Mouse (Mus musculus) embryonic facial prominence, embryonic 14.5 days (tissue): ENCODE results near the gene Shbg. TPM values are rescaled to one million over a fixed set of nuclear protein-coding genes. Genes with fewer than 3 reads are reported as not detected.

Source experiments
- ATAC-seq: fragments of 200-750 bp; cut with Nextera tagmentation; 2 replicates; pipeline ENCODE4 v1.8.0; 2017; ENCODE audit warnings: low read depth, moderate number of reproducible peaks, moderate TSS enrichment
- DNase-seq: peaks from one replicate; pipeline ENCODE4 v3.0.0-alpha.2; 2015; ENCODE audit warnings: low spot score
- H3K27ac ChIP-seq: fragments of 300-500 bp; sonication (generic); replicated peaks from 2 replicates; pipeline ENCODE4 v1.5.1; 2014; ENCODE audit warnings: low read depth, mild to moderate bottlenecking, low read length, moderate library complexity
- H3K27me3 ChIP-seq: fragments of 300-500 bp; sonication (generic); replicated peaks from 2 replicates; pipeline ENCODE4 v1.6.1; 2014; ENCODE audit warnings: low read length; ENCODE audit not compliant: control insufficient read depth, insufficient read depth
- H3K36me3 ChIP-seq: fragments of 300-500 bp; sonication (generic); 2 replicates; pipeline ENCODE4 v1.6.1; 2014; ENCODE audit warnings: low read length, mixed read lengths; ENCODE audit not compliant: control insufficient read depth, insufficient read depth
- H3K4me1 ChIP-seq: fragments of 300-500 bp; sonication (generic); 2 replicates; pipeline ENCODE4 v1.6.1; 2014; ENCODE audit warnings: antibody characterized with exemption, low read length; ENCODE audit not compliant: control insufficient read depth, insufficient read depth
- H3K4me2 ChIP-seq: fragments of 300-500 bp; sonication (generic); 2 replicates; pipeline ENCODE4 v1.6.1; 2014; ENCODE audit warnings: low read depth, mild to moderate bottlenecking, low read length, moderate library complexity, mixed read lengths
- H3K4me3 ChIP-seq: fragments of 300-500 bp; sonication (generic); 2 replicates; pipeline ENCODE4 v1.5.1; 2014; ENCODE audit warnings: low read depth, mild to moderate bottlenecking, low read length
- H3K9ac ChIP-seq: fragments of 300-500 bp; sonication (generic); 2 replicates; pipeline ENCODE4 v1.6.1; 2014; ENCODE audit warnings: low read depth, mild to moderate bottlenecking, low read length, moderate library complexity, mixed read lengths
- H3K9me3 ChIP-seq: fragments of 300-500 bp; sonication (generic); 2 replicates; pipeline ENCODE4 v1.6.1; 2016; ENCODE audit warnings: low read length; ENCODE audit not compliant: control insufficient read depth
- WGBS: fragments of 180-500 bp; shearing (Covaris S2); extraction: QIAGEN DNeasy Blood & Tissue Kit; methylation state at CpG from one replicate; pipeline ENCODE4 v1.1.7; 2014; 5-methylcytosine and 5-hydroxymethylcytosine counted together
- polyA plus RNA-seq: library from polyadenylated mRNA; unstranded; fragments of >200 nt; fragmentation: Nextera tagmentation; extraction: Ambion mirVana; gene quantifications from 2 replicates; pipeline ENCODE4 v1.2.1, GENCODE M21; 2014

The Shbg gene
- polyA plus RNA-seq: not detected in 2 replicates

DNA sequence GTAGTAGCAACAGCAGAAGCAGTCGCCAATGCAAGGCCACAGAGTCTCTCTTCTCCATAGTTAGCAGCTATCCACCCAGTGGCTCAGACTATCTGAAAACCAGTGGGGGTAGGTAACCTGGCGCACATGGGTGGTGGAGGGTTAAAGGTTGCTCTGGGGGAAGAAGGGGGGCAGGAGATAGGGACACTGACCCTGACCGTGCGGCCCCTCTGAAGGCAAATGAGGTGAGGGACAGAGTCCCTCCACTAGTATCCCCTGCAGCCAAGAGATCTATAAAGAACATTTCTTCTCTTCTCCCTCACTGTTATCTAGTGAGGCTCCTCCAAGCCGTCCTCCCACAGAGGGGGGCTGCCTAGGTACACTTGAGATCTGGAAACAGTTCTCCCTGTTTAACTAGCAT lies at the start of gene Shbg:
Shbg (minus strand) TSS at position 101 of the 400 bp plus-strand sequence.
- Histone ChIP-seq H3K27ac (no peak within 1 kb of the TSS), H3K4me1 (peaks cover 5% of the 10 kb centered on the region), H3K4me3 (no peak within 1 kb of the TSS), H3K36me3 (no peaks in the 10 kb centered on the region), H3K9ac (0 out of 2 replicates have a peak within 1 kb of the TSS, but pooled peaks have one; percentile 28), H3K9me3 (no peaks in the 10 kb centered on the region), H3K27me3 (no peaks in the 10 kb centered on the region), H3K4me2 (no peak within 1 kb of the TSS)
- DNase-seq: no peak
- WGBS: 61% methylated on average over 4 of the region's 5 CpGs
- no peak for ATAC-seq

DNA sequence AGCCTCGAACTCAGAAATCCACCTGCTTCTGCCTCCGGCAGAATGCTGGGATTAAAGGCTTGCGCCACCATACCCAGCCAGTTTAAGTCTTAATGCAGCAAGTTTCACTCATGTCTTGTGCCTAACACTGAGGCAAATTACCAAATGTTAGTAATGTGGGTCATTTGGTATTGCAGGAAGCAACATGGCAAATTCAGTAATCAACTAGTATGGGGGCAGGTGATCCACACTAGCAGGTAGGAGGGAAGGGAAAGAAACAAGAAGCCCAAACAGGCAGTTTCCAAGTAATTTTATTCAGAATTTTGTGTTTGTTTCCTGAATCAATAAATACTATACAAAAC lies 48.9 kb upstream of the Shbg start:
- ATAC-seq (no peak), DNase-seq (no peak)
- Histone ChIP-seq H3K36me3 (peaks cover 71% of the 10 kb centered on the region), H3K27ac (no peak overlapping the region), H3K9ac (no peak overlapping the region), H3K27me3 (no peaks in the 10 kb centered on the region), H3K4me3 (no peak overlapping the region), H3K4me2 (no peak overlapping the region), H3K9me3 (no peaks in the 10 kb centered on the region), H3K4me1 (peaks cover 16% of the 10 kb centered on the region)
- WGBS: 86% methylated on average over 3 of the region's 3 CpGs

- Histone ChIP-seq H3K4me1 (peaks cover 16% of the 10 kb centered on the region), H3K4me2 (no peak within 1 kb of the TSS), H3K9me3 (no peaks in the 10 kb centered on the region), H3K27ac (peak within 1 kb of the TSS; percentile 50), H3K4me3 (no peak within 1 kb of the TSS), H3K9ac (0 out of 2 replicates have a peak within 1 kb of the TSS, but pooled peaks have one; percentile 8), H3K27me3 (no peaks in the 10 kb centered on the region), H3K36me3 (peaks cover 71% of the 10 kb centered on the region)
- WGBS: 35% methylated on average over 7 of the region's 7 CpGs
- DNase-seq (peak; percentile 72), ATAC-seq (no peak)
Measured at GRCm38 (mm10) chr11:69665961-69666664, 48.4 kb upstream of the Shbg start, which contains the start of gene Cd68. Cd68 (minus strand) TSS chr11:69666153.

DNA sequence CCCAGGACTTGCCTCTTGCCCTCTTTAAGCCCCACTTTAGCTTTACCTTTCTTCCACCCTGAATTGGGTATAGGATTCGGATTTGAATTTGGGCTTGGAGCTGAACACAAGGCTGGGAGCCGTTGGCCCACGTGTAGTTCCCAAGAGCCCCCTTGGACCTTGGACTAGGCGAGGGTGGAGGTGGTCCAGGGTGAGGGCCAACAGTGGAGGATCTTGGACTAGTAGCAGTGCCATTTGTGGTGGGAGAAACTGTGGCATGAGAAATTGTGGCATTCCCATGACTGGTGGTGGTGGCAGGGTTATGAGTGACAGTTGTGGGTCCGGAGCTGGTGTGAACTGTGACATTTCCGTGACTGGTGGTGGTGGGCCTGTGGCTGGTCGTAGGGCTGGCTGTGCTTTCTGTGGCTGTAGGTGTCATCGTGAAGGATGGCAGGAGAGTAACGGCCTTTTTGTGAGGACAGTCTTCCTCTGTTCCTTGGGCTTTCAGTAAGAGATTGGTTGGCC lies 47.8 kb upstream of the Shbg start:
- H3K9me3 ChIP-seq: no peaks in the 10 kb centered on the region
- no peak overlapping the region for H3K4me2 ChIP-seq
- peaks cover 66% of the 10 kb centered on the region for H3K36me3 ChIP-seq
- H3K9ac ChIP-seq: no peak overlapping the region
- ATAC-seq (no peak), DNase-seq (no peak)
- peaks cover 16% of the 10 kb centered on the region for H3K4me1 ChIP-seq
- H3K27ac ChIP-seq: peak overlapping the region; percentile 50
- no peak overlapping the region for H3K4me3 ChIP-seq
- H3K27me3 ChIP-seq: no peaks in the 10 kb centered on the region
- WGBS: 79% methylated on average over 9 of the region's 9 CpGs

GRCm38 (mm10) chr11:69664841-69665240 lies 47.1 kb upstream of the Shbg start:
- Histone ChIP-seq H3K9ac (0 out of 2 replicates have a peak overlapping the region, but pooled peaks have one; percentile 8), H3K4me3 (no peak overlapping the region), H3K9me3 (no peaks in the 10 kb centered on the region), H3K27ac (no peak overlapping the region), H3K4me1 (peaks cover 13% of the 10 kb centered on the region), H3K36me3 (peaks cover 64% of the 10 kb centered on the region), H3K4me2 (no peak overlapping the region), H3K27me3 (no peaks in the 10 kb centered on the region)
- WGBS: 92% methylated on average over 7 of the region's 7 CpGs
- ATAC-seq (no peak), DNase-seq (no peak)

DNA sequence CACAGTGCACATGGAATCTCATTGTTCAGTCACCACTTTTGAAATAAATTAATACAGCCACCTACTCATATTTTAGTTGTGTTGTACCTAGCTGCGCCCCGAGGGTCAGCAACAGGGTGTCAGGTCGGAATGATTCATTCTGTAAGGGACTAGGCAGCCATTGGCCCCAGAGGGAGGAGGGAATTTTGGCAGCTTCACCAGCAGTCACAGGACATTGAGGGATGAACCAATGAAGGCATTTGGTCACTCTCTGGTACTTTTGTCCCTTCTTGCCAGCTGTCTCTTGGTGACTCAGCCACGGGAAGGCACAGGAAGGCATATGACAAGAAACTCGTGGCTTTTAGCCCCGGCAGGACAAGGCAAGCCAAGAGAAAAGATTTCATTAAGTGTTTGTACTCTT lies 46.1 kb upstream of the Shbg start:
- 87% methylated on average over 6 of the region's 6 CpGs for WGBS
- DNase-seq (no peak), ATAC-seq (no peak)
- Histone ChIP-seq H3K27me3 (no peaks in the 10 kb centered on the region), H3K9ac (0 out of 2 replicates have a peak overlapping the region, but pooled peaks have one; percentile 6), H3K4me2 (no peak overlapping the region), H3K9me3 (no peaks in the 10 kb centered on the region), H3K36me3 (peaks cover 60% of the 10 kb centered on the region), H3K4me1 (peaks cover 7% of the 10 kb centered on the region), H3K4me3 (no peak overlapping the region), H3K27ac (peak overlapping the region; percentile 93)

DNA sequence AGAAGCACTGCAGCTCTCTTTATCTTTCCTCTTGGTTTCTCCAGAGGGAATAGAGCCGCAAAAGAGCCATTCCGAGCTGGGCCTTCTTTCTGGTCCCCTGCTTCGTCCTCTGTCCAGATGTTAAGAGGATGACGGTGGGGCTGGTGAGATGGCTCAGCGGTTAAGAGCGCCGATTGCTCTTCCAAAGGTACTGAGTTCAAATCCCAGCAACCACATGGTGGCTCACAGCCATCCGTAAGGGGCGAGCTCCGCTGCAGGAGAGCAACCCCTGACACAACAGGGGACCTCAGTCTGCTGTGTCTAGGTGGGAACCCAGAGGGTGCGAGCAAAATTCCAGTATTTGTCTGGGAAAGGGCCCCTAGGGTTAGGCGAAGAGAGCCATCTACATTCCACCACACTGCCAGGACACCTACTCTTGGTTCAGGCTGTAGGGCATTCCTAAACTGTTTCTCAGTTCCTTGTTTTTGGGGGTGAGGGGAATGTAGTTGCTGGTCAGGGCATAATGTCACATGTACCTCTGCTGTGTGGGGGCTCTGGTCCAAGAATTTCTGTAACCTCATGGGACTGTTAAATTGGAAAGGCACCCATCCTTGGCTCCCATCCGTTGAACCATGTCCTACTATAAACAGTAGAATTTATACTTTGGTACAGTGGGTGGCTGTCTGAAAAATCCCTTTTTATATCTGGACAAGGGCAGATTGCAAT lies 45.4 kb upstream of the Shbg start:
- Histone ChIP-seq H3K36me3 (peaks cover 60% of the 10 kb centered on the region), H3K9ac (peak overlapping the region; percentile 75), H3K9me3 (no peaks in the 10 kb centered on the region), H3K4me1 (peaks cover 7% of the 10 kb centered on the region), H3K27ac (peak overlapping the region; percentile 93), H3K4me3 (peak overlapping the region; percentile 57), H3K4me2 (peak overlapping the region; percentile 56), H3K27me3 (no peaks in the 10 kb centered on the region)
- 55% methylated on average over 13 of the region's 13 CpGs for WGBS
- no peak for ATAC-seq
- no peak for DNase-seq

DNA sequence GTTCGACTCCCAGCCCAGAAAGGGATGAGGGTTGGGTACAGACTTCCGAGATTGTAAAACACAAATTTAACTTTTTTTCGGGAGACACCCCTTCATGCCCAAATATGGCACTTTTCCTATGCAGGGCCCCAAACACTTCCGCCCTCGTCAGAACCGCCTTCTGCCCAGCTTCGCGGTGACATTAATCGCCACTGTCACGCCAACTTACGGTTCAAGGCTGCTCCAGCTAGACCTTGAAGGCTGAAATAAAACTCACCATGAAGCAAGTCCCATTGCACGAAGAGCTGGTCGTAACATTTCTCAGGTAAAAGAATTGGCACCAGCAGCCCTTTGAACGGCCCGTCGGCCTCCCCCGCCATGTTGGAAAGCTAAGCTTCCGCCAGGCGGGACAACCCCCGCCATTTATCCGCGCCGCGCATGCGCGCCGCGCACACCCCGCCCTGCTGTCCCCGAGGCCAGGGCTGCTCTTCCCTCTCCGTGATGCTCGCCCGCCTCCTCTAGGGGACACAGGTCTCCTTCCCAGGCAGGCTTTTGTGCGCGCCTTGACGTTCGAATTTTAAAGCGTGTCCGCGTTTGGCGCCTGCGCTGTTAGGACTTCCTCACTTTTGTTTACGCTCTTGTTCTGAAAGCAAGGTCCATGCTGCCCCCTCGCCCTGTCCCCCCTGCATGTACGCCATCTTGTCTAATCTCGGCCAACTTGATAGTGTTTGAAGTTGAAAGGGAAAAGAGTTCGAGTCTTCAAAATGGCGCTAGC lies 44.7 kb upstream of the Shbg start, which contains the start of gene Mpdu1:
Mpdu1 (minus strand) TSS at position 430 of the 754 bp plus-strand sequence.
- WGBS: under 1% methylated on average over 48 of the region's 48 CpGs
- peaks cover 60% of the 10 kb centered on the region for H3K36me3 ChIP-seq

More for the DNA sequence above, 44.7 kb upstream of the Shbg start, which contains the start of gene Mpdu1:
- Histone ChIP-seq H3K27ac (peak within 1 kb of the TSS; percentile 93), H3K9ac (peak within 1 kb of the TSS; percentile 75), H3K4me2 (peak within 1 kb of the TSS; percentile 56), H3K4me3 (peak within 1 kb of the TSS; percentile 57), H3K27me3 (no peaks in the 10 kb centered on the region), H3K9me3 (no peaks in the 10 kb centered on the region), H3K4me1 (peaks cover 7% of the 10 kb centered on the region)
- ATAC-seq (peak; percentile 95), DNase-seq (peak; percentile 99)
